ENCODE assay signal across 8 mouse cellular contexts in genomic region chr1:84709810-84710785, GRCm38 (mm10). TPM values are rescaled to one million over a fixed set of nuclear protein-coding genes. Genes with fewer than 3 reads are reported as not detected.
DNase-seq lines count a peak whose midpoint lies in the region; ATAC-seq and TF ChIP-seq lines count a peak whose summit lies in the region.

No protein-coding gene starts in this region.

- peak overlapping the region; percentile 65 for H3K4me2 ChIP-seq in hindbrain, embryonic 16.5 days (ENCODE audit: low read length)
- H3K4me2 ChIP-seq in limb, embryonic 12.5 days, result peak overlapping the region; percentile 45

- WGBS in hindbrain, embryonic 16.5 days, result 9% methylated on average over 31 of the region's 31 CpGs
- 18% methylated on average over 31 of the region's 31 CpGs for WGBS in limb, embryonic 12.5 days

- H3K27me3 ChIP-seq in testis, adult 2 months (ENCODE audit: control insufficient read depth, insufficient read depth, low read length), result no peaks in the 10 kb centered on the region
- no peaks in the 10 kb centered on the region for H3K27me3 ChIP-seq in hindbrain, embryonic 16.5 days (replicated peaks; ENCODE audit: control insufficient read depth, insufficient read depth, low read length)
- peaks cover 19% of the 10 kb centered on the region for H3K27me3 ChIP-seq in limb, embryonic 12.5 days

- no peaks in the 10 kb centered on the region for H3K9me3 ChIP-seq in hindbrain, embryonic 16.5 days (ENCODE audit: control insufficient read depth, low read length)
- H3K9me3 ChIP-seq in limb, embryonic 12.5 days, result no peaks in the 10 kb centered on the region

- H3K9ac ChIP-seq in hindbrain, embryonic 16.5 days (ENCODE audit: low read depth, low read length), result peak overlapping the region; percentile 53
- H3K9ac ChIP-seq in limb, embryonic 12.5 days (replicated peaks), result no peak overlapping the region

- H3K27ac ChIP-seq in testis, adult 2 months (ENCODE audit: control insufficient read depth, insufficient read depth, low read depth, low read length), result peak overlapping the region; percentile 54; the same call in 1 of the 2 replicates
- H3K27ac ChIP-seq in hindbrain, embryonic 16.5 days (ENCODE audit: low read depth, low read length), result peak overlapping the region; percentile 78
- no peak overlapping the region for H3K27ac ChIP-seq in limb, embryonic 12.5 days

- peak; percentile 72; the same call in 1 of the 2 replicates for TF ChIP-seq POLR2A in testis, adult 2 months (IDR thresholded peaks at IDR 0.05; ENCODE audit: control insufficient read depth, low read depth, low read length)

- H3K4me1 ChIP-seq in testis, adult 2 months (ENCODE audit: control insufficient read depth, insufficient read depth, low read length), result 0 out of 2 replicates have a peak, but pooled peaks cover 2% of the 10 kb centered on the region
- H3K4me1 ChIP-seq in hindbrain, embryonic 16.5 days (ENCODE audit: control insufficient read depth, insufficient read depth, low read depth, low read length), result no peaks in the 10 kb centered on the region
- no peaks in the 10 kb centered on the region; the same call in 1 of the 2 replicates for H3K4me1 ChIP-seq in limb, embryonic 12.5 days (replicated peaks)

- peak; percentile 90 for ATAC-seq in hindbrain, embryonic 16.5 days
- no peak for ATAC-seq in limb, embryonic 12.5 days (ENCODE audit: insufficient number of reproducible peaks, insufficient read depth, low FRiP score, low TSS enrichment, low read depth)
- no peak for ATAC-seq in inflammation-experienced regulatory T-cells, adult 6 months

- H3K4me3 ChIP-seq in testis, adult 2 months (ENCODE audit: control insufficient read depth, low read depth, low read length), result peak overlapping the region; percentile 85
- H3K4me3 ChIP-seq in hindbrain, embryonic 16.5 days (ENCODE audit: low read length), result peak overlapping the region; percentile 37
- peak overlapping the region; percentile 16; the same call in 1 of the 2 replicates for H3K4me3 ChIP-seq in limb, embryonic 12.5 days (replicated peaks)

- no peak for DNase-seq in testis, postnatal 14 days (ENCODE audit: low spot score)
- DNase-seq in embryo, embryonic 10.5 days (ENCODE audit: low spot score), result peak; percentile 23
- DNase-seq in right cerebral cortex, postnatal 4 days, result peak; percentile 82
- no peak for DNase-seq in lung, postnatal 4 days

- TF ChIP-seq CTCF in testis, adult 2 months (IDR thresholded peaks at IDR 0.05; ENCODE audit: control insufficient read depth, insufficient read depth, insufficient replicate concordance, low read depth, low read length), result no peak

- no peaks in the 10 kb centered on the region for H3K36me3 ChIP-seq in testis, adult 2 months (ENCODE audit: control insufficient read depth, insufficient read depth, low read length)
- H3K36me3 ChIP-seq in hindbrain, embryonic 16.5 days (ENCODE audit: control insufficient read depth, insufficient read depth, low read length), result no peaks in the 10 kb centered on the region
- no peaks in the 10 kb centered on the region for H3K36me3 ChIP-seq in limb, embryonic 12.5 days

RNA-seq across cellular contexts. Expression of gene Dner, which starts 14.1 kb away (rescaled TPM):
- polyA plus RNA-seq in testis, adult 2 months (2012; rRNA removed), result 0.65 and 0.96 TPM in 2 replicates
- 322 and 328 TPM in 2 replicates for polyA plus RNA-seq in hindbrain, embryonic 16.5 days (2015; fragmentation: Nextera tagmentation; extraction: Ambion mirVana)
- 4.7 and 5.0 TPM in 2 replicates for polyA plus RNA-seq in limb, embryonic 12.5 days (2016; fragmentation: Nextera tagmentation; extraction: Ambion mirVana)
- under 1 TPM in 1 of 3 experiments, not detected in 2; 0.15 TPM for polyA plus RNA-seq in inflammation-experienced regulatory T-cells, adult 6 months (2017; shearing (Covaris generic))

Comparison
In these comparisons a context has a peak if more than half of its experiments do, and no peak if none do; other contexts are left out.
1. H3K4me3 ChIP-seq: peak in every context shown above with its lines; median percentile 85 in testis, adult 2 months; 37 in hindbrain, embryonic 16.5 days; 16 in limb, embryonic 12.5 days.
2. DNase-seq: peak in embryo, embryonic 10.5 days (single experiment) and right cerebral cortex, postnatal 4 days (single experiment); none in testis, postnatal 14 days (single experiment) and lung, postnatal 4 days (0 of 2).
3. RNA of gene Dner, which starts 14.1 kb away (polyA plus RNA-seq): 322 to 328 TPM in hindbrain, embryonic 16.5 days; 4.7 to 5.0 TPM in limb, embryonic 12.5 days, 0.65 to 0.96 TPM in testis, adult 2 months and 0.15 TPM in inflammation-experienced regulatory T-cells, adult 6 months; every median in the first group is over 10 times any median in the second.